Mouse (Mus musculus) hindbrain, embryonic 15.5 days (tissue): Measurements from ENCODE around the gene Ddx23. TPM values are rescaled to one million over a fixed set of nuclear protein-coding genes. Genes with fewer than 3 reads are reported as not detected.

Experiments
- ATAC-seq: fragments of 200-750 bp; cut with Nextera tagmentation; 2 replicates; pipeline ENCODE4 v1.8.0; 2017; ENCODE audit warnings: low read depth, moderate number of reproducible peaks, moderate TSS enrichment; ENCODE audit not compliant: low FRiP score
- H3K27ac ChIP-seq: fragments of 300-500 bp; sonication (generic); replicated peaks from 2 replicates; pipeline ENCODE4 v1.5.1; 2015; ENCODE audit warnings: mild to moderate bottlenecking, inconsistent platforms
- H3K27me3 ChIP-seq: fragments of 300-500 bp; sonication (generic); 2 replicates; pipeline ENCODE4 v1.6.1; 2015; ENCODE audit warnings: control low read depth, inconsistent platforms
- H3K36me3 ChIP-seq: fragments of 300-500 bp; sonication (generic); 2 replicates; pipeline ENCODE4 v1.6.1; 2015; ENCODE audit warnings: control low read depth, inconsistent platforms
- H3K4me1 ChIP-seq: fragments of 300-500 bp; sonication (generic); replicated peaks from 2 replicates; pipeline ENCODE4 v1.6.1; 2015; ENCODE audit warnings: control low read depth, inconsistent platforms
- H3K4me2 ChIP-seq: fragments of 300-500 bp; sonication (generic); 2 replicates; pipeline ENCODE4 v1.6.1; 2015; ENCODE audit warnings: moderate library complexity, mild to moderate bottlenecking, inconsistent platforms
- H3K4me3 ChIP-seq: fragments of 300-500 bp; sonication (generic); 2 replicates; pipeline ENCODE4 v1.5.1; 2015; ENCODE audit warnings: mild to moderate bottlenecking, inconsistent platforms
- H3K9ac ChIP-seq: fragments of 300-500 bp; sonication (generic); 2 replicates; pipeline ENCODE4 v1.6.1; 2015; ENCODE audit warnings: inconsistent platforms
- H3K9me3 ChIP-seq: fragments of 300-500 bp; sonication (generic); 2 replicates; pipeline ENCODE4 v1.6.1; 2016; ENCODE audit warnings: control low read depth, inconsistent platforms
- WGBS: fragments of 180-500 bp; shearing (Covaris S2); methylation state at CpG from one replicate; pipeline ENCODE4 v1.1.7; 2015; 5-methylcytosine and 5-hydroxymethylcytosine counted together
- polyA plus RNA-seq: library from polyadenylated mRNA; unstranded; fragments of >200 nt; fragmentation: Nextera tagmentation; extraction: Ambion mirVana; gene quantifications from 2 replicates; pipeline ENCODE4 v1.2.1, GENCODE M21; 2015

Ddx23 gene
- polyA plus RNA-seq, result 19.4 and 24.8 TPM in 2 replicates

- ATAC-seq, result peak; percentile 97
- Histone ChIP-seq H3K36me3 (peaks cover 6% of the 10 kb centered on the region), H3K27me3 (no peaks in the 10 kb centered on the region), H3K9me3 (no peaks in the 10 kb centered on the region), H3K4me3 (peak within 1 kb of the TSS; percentile 85), H3K4me1 (peaks cover 15% of the 10 kb centered on the region; the same call in 1 of the 2 replicates), H3K9ac (peak within 1 kb of the TSS; percentile 91), H3K4me2 (peak within 1 kb of the TSS; percentile 59), H3K27ac (peak within 1 kb of the TSS; percentile 93)
- 4% methylated on average over 48 of the region's 48 CpGs for WGBS
Measured at GRCm38 (mm10) chr15:98662567-98663545, at the start of gene Ddx23. Gene Ddx23, minus strand, starts transcription at chr15:98662894.

- Histone ChIP-seq H3K4me3 (no peak overlapping the region), H3K36me3 (no peaks in the 10 kb centered on the region), H3K9me3 (no peaks in the 10 kb centered on the region), H3K4me2 (no peak overlapping the region), H3K4me1 (0 out of 2 replicates have a peak, but pooled peaks cover 6% of the 10 kb centered on the region), H3K9ac (no peak overlapping the region), H3K27me3 (no peaks in the 10 kb centered on the region), H3K27ac (no peak overlapping the region)
- 13% methylated on average over 9 of the region's 9 CpGs for WGBS
- no peak for ATAC-seq
Measured at GRCm38 (mm10) chr15:98710442-98710841, 47.7 kb upstream of the Ddx23 start.

GRCm38 (mm10) chr15:98707766-98708372, 45.2 kb upstream of the Ddx23 start, which contains the start of gene Ccdc65:
Gene Ccdc65, plus strand, starts transcription at chr15:98708207.
- 19% methylated on average over 16 of the region's 16 CpGs for WGBS
- no peaks in the 10 kb centered on the region for H3K36me3 ChIP-seq
- H3K4me2 ChIP-seq, result peak within 1 kb of the TSS; percentile 72
- 0 out of 2 replicates have a peak, but pooled peaks cover 6% of the 10 kb centered on the region for H3K4me1 ChIP-seq
- H3K9me3 ChIP-seq, result no peaks in the 10 kb centered on the region
- 0 out of 2 replicates have a peak within 1 kb of the TSS, but pooled peaks have one; percentile 21 for H3K27ac ChIP-seq
- peak; percentile 78; the same call in 1 of the 2 replicates for ATAC-seq
- H3K9ac ChIP-seq, result peak within 1 kb of the TSS; percentile 49
- H3K27me3 ChIP-seq, result peaks cover 5% of the 10 kb centered on the region; the same call in 1 of the 2 replicates
- H3K4me3 ChIP-seq, result peak within 1 kb of the TSS; percentile 50

GRCm38 (mm10) chr15:98704312-98704711, 41.6 kb upstream of the Ddx23 start:
- ATAC-seq, result no peak
- H3K4me3 ChIP-seq, result no peak overlapping the region
- H3K27me3 ChIP-seq, result peaks cover 25% of the 10 kb centered on the region
- H3K9ac ChIP-seq, result no peak overlapping the region
- no peaks in the 10 kb centered on the region for H3K36me3 ChIP-seq
- no peaks in the 10 kb centered on the region for H3K9me3 ChIP-seq
- H3K4me2 ChIP-seq, result no peak overlapping the region
- no peak overlapping the region for H3K27ac ChIP-seq
- WGBS, result 67% methylated on average over 9 of the region's 9 CpGs
- H3K4me1 ChIP-seq, result peaks cover 16% of the 10 kb centered on the region

- ATAC-seq, result peak; percentile 91
- H3K27me3 ChIP-seq, result peaks cover 23% of the 10 kb centered on the region
- peak overlapping the region; percentile 55 for H3K4me3 ChIP-seq
- peaks cover 16% of the 10 kb centered on the region for H3K4me1 ChIP-seq
- H3K4me2 ChIP-seq, result peak overlapping the region; percentile 90
- H3K36me3 ChIP-seq, result no peaks in the 10 kb centered on the region
- no peaks in the 10 kb centered on the region for H3K9me3 ChIP-seq
- H3K9ac ChIP-seq, result peak overlapping the region; percentile 52
- WGBS, result 4% methylated on average over 40 of the region's 40 CpGs
- H3K27ac ChIP-seq, result peak overlapping the region; percentile 87
Measured at GRCm38 (mm10) chr15:98699190-98700105, 36.8 kb upstream of the Ddx23 start.

GRCm38 (mm10) chr15:98696216-98696615, 33.5 kb upstream of the Ddx23 start:
- peaks cover 9% of the 10 kb centered on the region for H3K27me3 ChIP-seq
- no peak overlapping the region for H3K4me2 ChIP-seq
- no peak overlapping the region for H3K27ac ChIP-seq
- no peaks in the 10 kb centered on the region for H3K9me3 ChIP-seq
- H3K36me3 ChIP-seq, result no peaks in the 10 kb centered on the region
- WGBS, result 45% methylated on average over 8 of the region's 8 CpGs
- no peak for ATAC-seq
- no peak overlapping the region for H3K4me3 ChIP-seq
- no peak overlapping the region for H3K9ac ChIP-seq
- H3K4me1 ChIP-seq, result peaks cover 25% of the 10 kb centered on the region

GRCm38 (mm10) chr15:98695726-98696125, 33.0 kb upstream of the Ddx23 start:
- ATAC-seq, result no peak
- Histone ChIP-seq H3K27ac (no peak overlapping the region), H3K9ac (no peak overlapping the region), H3K4me3 (no peak overlapping the region), H3K36me3 (no peaks in the 10 kb centered on the region), H3K9me3 (no peaks in the 10 kb centered on the region), H3K4me2 (no peak overlapping the region), H3K27me3 (peaks cover 4% of the 10 kb centered on the region), H3K4me1 (peaks cover 30% of the 10 kb centered on the region)
- WGBS, result 56% methylated on average over 9 of the region's 9 CpGs

GRCm38 (mm10) chr15:98692171-98692715, 29.5 kb upstream of the Ddx23 start:
- ATAC-seq, result no peak
- Histone ChIP-seq H3K9me3 (no peaks in the 10 kb centered on the region), H3K36me3 (no peaks in the 10 kb centered on the region), H3K9ac (no peak overlapping the region), H3K4me1 (peaks cover 16% of the 10 kb centered on the region), H3K27me3 (no peaks in the 10 kb centered on the region), H3K27ac (no peak overlapping the region), H3K4me3 (no peak overlapping the region), H3K4me2 (no peak overlapping the region)
- WGBS, result 54% methylated on average over 11 of the region's 11 CpGs

- peak; percentile 27; the same call in 1 of the 2 replicates for ATAC-seq
- Histone ChIP-seq H3K4me1 (peaks cover 16% of the 10 kb centered on the region), H3K27me3 (no peaks in the 10 kb centered on the region), H3K9me3 (no peaks in the 10 kb centered on the region), H3K27ac (no peak overlapping the region; the same call in 1 of the 2 replicates), H3K36me3 (no peaks in the 10 kb centered on the region), H3K9ac (no peak overlapping the region), H3K4me2 (peak overlapping the region; percentile 11), H3K4me3 (no peak overlapping the region)
- WGBS, result 15% methylated on average over 7 of the region's 7 CpGs
Measured at GRCm38 (mm10) chr15:98691486-98692147, 28.9 kb upstream of the Ddx23 start.

- Histone ChIP-seq H3K27ac (no peak overlapping the region), H3K4me2 (no peak overlapping the region), H3K4me3 (no peak overlapping the region), H3K9me3 (no peaks in the 10 kb centered on the region), H3K4me1 (peaks cover 16% of the 10 kb centered on the region), H3K27me3 (no peaks in the 10 kb centered on the region), H3K36me3 (no peaks in the 10 kb centered on the region), H3K9ac (no peak overlapping the region)
- ATAC-seq, result no peak
- WGBS, result 69% methylated on average over 2 of the region's 2 CpGs
Measured at GRCm38 (mm10) chr15:98689682-98690081, 27.0 kb upstream of the Ddx23 start.
